Mouse (Mus musculus): ENCODE measurements around the gene Hcrtr2.

Hcrtr2 gene

DNA sequence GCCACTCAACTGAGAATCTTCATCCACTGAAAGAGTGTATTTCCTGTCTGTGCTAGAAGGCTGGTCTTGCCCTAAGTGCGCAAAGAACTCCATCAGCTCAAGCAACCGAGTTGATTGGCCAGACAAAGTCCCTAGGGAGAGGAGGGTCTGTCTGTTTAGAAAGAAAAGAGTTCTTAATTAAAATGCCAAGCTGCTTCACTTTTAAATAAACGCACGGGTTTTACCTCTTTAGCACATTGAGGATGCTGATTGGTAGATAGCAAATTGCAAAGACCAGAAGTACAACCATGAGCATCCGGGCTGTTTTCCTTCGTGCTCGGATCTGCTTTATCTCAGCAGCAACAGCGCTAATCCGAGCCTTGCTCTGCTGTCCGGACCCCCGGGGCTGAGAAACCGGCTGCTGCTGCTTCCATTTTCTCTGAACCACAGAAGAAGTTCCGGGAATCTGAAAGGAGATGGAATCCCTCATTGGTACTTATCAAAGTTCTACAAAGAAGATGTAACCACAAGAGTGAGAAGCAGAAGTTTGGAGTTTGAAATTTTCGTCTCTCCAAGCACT lies 87.6 kb downstream of the Hcrtr2 start:
- no peak for DNase-seq (ENCODE audit: low read depth)

DNA sequence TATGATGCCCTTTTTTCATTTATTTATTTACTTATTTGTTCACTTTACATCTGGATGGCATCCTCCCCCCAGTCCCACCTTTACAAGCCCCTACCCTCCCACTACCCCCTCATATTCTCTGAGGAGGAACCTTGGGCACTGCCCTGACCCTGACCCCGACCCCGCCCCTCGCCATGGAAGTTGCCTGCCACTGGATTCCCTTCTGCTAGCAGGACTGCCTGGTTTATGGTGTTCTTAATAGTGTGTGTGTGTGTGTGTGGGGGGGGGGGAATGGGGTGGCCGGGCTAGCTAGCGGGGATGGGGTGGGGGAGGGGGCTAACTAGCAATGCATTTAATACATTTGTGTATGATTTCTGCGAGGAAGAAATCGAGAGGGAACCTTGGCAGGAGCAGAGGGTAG lies 88.8 kb downstream of the Hcrtr2 start:
- DNase-seq (ENCODE audit: low read depth) = no peak

DNA sequence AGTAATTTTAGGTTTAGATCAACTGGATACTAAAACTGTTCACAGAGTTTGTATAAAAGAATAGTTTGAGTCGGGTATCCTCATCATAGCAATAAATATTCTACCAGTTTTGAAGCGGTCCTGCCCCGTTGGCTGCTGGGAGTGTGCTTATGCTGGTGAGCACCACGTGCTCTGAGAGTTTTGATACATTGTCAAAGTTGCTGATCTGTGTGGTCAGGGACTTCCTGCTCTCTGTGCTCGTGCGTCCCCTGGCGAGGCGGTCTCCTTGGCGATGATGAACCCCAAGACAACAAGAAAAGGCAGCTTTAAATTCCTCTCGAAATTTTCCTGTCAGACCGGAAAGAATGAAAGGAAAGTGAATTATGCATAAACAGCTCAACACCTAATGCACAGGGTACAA lies 93.3 kb downstream of the Hcrtr2 start:
- DNase-seq (ENCODE audit: low read depth) = no peak

DNA sequence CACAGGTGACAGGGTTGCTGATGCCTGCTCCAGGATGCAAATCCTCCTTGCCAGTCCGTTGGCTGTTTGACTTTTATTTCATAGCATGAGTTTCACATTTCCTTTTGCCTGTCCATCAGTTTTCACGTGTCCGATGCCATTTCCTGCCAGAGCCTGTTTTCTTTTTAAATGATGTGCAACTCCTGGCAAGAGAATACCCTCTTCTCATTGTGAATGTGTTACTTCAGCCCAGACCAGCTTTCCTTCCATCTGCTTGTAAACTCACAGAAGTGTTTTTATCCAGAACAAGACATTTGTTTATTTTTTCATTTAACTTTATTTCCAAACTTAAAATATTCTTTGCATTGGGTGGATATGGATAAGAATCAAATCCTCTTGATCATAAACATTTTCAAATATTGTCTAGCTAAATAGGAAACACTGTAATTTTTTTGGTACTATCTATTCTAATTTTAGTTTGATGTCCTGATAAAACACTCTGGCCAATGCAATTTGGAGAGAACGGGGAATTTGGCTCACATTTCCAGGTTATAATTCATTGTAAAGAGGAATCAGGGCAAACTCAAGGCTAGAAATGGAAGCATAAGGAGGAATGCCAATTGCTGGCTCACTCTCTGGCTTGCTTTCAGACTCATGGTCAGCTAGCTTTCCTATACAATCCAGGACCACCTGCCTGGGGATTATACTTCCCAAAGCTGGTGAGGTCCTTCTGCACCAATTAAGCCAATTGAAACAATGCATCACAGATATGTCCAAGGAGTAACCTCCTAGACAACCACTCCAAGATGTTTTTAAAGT lies 106.3 kb downstream of the Hcrtr2 start:
- no peak for DNase-seq (ENCODE audit: low read depth)

DNA sequence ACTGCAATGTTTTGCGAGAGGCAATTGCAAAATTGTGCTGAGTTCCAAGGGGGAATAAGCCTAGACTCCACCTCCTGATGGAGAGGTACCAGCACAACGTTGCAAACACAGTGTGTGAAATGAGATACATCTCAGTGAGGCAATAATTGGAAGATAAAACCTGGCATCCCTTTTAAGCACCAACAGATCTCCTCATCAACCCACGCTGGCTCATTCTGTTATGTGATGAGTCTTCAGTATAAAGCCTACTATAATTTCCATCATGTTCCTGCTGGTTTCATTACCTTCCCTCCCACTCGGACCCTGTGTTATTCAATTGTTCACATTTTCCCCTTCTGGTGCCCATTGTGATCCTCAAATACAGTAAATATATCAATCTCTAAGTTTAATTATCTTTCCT lies 109.0 kb downstream of the Hcrtr2 start:
- DNase-seq (ENCODE audit: low read depth) = no peak

DNA sequence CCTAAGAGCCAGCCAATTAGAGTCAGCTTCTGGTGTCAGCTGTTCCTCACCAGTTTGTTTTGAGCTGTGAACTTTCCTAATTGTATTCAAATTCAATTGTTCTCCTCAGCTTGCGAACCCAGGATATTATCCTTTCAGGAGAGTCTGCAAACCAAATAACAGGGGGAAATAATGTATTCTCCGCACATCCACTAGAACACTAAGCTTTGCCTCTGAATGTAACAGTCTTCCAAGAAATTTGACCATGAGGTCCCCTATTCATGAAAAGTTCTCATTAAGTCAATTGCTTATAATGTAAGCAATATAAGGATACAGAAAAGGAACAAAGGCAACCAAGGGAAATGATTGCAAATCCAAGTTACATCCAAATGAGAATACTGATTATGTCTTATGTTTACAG lies 110.1 kb downstream of the Hcrtr2 start, which contains the start of gene Gfral:
Gene Gfral, minus strand, starts transcription at position 101 of the 400 bp plus-strand sequence.
- no peak for DNase-seq (ENCODE audit: low read depth)

DNA sequence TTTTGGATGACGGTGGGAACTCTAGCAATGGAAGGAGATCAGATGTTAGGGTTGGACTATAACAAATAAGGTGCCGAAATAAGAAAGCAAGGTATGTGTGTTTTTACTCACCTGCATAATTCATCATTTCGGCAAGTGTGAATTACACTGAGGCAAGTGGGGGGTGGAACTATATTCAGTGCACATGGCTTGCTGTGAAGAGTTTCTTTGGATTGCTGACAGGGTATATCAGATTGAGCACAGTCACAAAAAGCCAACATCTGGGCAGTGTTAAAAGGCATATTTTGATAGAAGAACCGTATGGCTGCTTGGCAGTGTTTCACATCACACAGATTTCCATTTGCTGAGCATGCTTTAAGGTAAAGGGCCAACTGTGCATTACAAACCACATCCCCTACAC lies 126.7 kb downstream of the Hcrtr2 start:
- no peak for DNase-seq (ENCODE audit: low read depth)

DNA sequence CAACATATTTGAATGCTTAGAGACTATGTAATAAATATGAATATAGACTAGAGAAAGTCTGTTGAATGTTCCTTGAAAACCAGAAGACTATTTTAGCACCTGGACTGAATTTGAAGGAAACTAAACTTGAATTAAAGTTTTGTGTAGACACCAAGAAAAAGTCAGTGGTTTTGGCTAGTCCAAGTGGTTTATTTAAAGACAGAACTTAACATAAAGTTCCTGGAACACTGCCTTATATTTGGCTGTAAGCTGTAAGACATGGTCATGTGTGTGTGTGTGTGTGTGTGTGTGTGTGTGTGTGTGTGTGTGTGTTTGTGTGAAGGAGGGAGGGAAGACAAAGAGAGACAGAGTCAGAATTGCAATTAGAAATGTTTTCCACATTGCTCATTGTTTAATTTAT lies 144.4 kb downstream of the Hcrtr2 start:
- DNase-seq (ENCODE audit: low read depth) = no peak
